Mouse (Mus musculus): ENCODE measurements around the gene Isg20l2. TPM values are rescaled to one million over a fixed set of nuclear protein-coding genes. Genes with fewer than 3 reads are reported as not detected.

Gene Isg20l2
- total and polyA plus RNA-seq, 2 experiments: 6.8 to 7.2 TPM

GRCm38 (mm10) chr3:87906981-87907857, 22.9 kb upstream of the Isg20l2 start:
- peak overlapping the region; percentile 97 for H3K9ac ChIP-seq (ENCODE audit: low read depth, low read length)
- no peaks in the 10 kb centered on the region for H3K36me3 ChIP-seq (ENCODE audit: control insufficient read depth, insufficient read depth, low read length)
- peak overlapping the region; percentile 96 for H3K4me3 ChIP-seq (ENCODE audit: insufficient read depth, low read depth, low read length)
- DNase-seq (ENCODE audit: extremely low read depth, low read depth, low spot score): peak; percentile 44
- H3K27ac ChIP-seq (replicated peaks; ENCODE audit: insufficient read depth, low read depth, low read length): peak overlapping the region; percentile 98
- H3K27me3 ChIP-seq (ENCODE audit: control insufficient read depth, insufficient read depth, low read length): no peaks in the 10 kb centered on the region
- H3K4me1 ChIP-seq (ENCODE audit: control insufficient read depth, insufficient read depth, low read length): peaks cover 26% of the 10 kb centered on the region
- H3K79me2 ChIP-seq (ENCODE audit: control insufficient read depth, insufficient read depth, low read length): peaks cover 37% of the 10 kb centered on the region
- under 1% methylated on average over 27 of the region's 27 CpGs for whole genome bisulfite sequencing
- TF ChIP-seq POLR2A (IDR thresholded peaks at IDR 0.05; ENCODE audit: extremely low read depth, insufficient read depth, low read length) (no peak), CTCF (IDR thresholded peaks at IDR 0.05; ENCODE audit: low read depth, low read length) (no peak)

DNA sequence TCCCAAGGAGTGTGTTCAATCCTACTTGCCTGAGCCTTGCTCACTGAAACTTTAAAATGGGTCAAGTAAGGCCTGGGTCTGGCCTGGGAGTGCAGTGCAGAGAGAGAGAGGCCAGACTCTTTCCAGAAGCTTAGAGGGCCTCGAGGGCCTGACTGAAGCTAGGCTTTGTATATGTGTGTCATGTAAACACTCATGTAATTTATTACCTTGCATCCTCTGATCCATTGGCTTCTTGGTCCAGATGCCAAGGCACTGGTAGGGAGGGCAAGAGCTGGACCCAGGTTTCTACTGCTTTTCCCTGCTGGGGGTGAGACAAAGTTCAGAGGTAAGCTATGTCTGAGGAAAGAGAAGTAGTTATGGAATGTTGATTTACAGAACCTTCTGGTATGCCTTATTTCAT, 22.2 kb upstream of the Isg20l2 start:
- Histone ChIP-seq H3K4me1 (ENCODE audit: control insufficient read depth, insufficient read depth, low read length) (peaks cover 26% of the 10 kb centered on the region), H3K79me2 (ENCODE audit: control insufficient read depth, insufficient read depth, low read length) (peaks cover 38% of the 10 kb centered on the region), H3K4me3 (ENCODE audit: insufficient read depth, low read depth, low read length) (peak overlapping the region; percentile 96; the same call in 1 of the 2 replicates), H3K27ac (replicated peaks; ENCODE audit: insufficient read depth, low read depth, low read length) (peak overlapping the region; percentile 98), H3K9ac (ENCODE audit: low read depth, low read length) (peak overlapping the region; percentile 97), H3K36me3 (ENCODE audit: control insufficient read depth, insufficient read depth, low read length) (no peaks in the 10 kb centered on the region; the same call in 1 of the 2 replicates), H3K27me3 (ENCODE audit: control insufficient read depth, insufficient read depth, low read length) (no peaks in the 10 kb centered on the region)
- TF ChIP-seq POLR2A (IDR thresholded peaks at IDR 0.05; ENCODE audit: extremely low read depth, insufficient read depth, low read length) (no peak), CTCF (IDR thresholded peaks at IDR 0.05; ENCODE audit: low read depth, low read length) (no peak)
- DNase-seq (ENCODE audit: extremely low read depth, low read depth, low spot score): peak; percentile 58
- WGBS: 0% methylated on average over 1 of the region's 1 CpGs

GRCm38 (mm10) chr3:87909381-87909780, 20.7 kb upstream of the Isg20l2 start:
- Histone ChIP-seq H3K27ac (replicated peaks; ENCODE audit: insufficient read depth, low read depth, low read length) (peak overlapping the region; percentile 87), H3K79me2 (ENCODE audit: control insufficient read depth, insufficient read depth, low read length) (peaks cover 41% of the 10 kb centered on the region), H3K36me3 (ENCODE audit: control insufficient read depth, insufficient read depth, low read length) (peaks cover 6% of the 10 kb centered on the region), H3K4me3 (ENCODE audit: insufficient read depth, low read depth, low read length) (no peak overlapping the region), H3K9ac (ENCODE audit: low read depth, low read length) (no peak overlapping the region; the same call in 1 of the 2 replicates), H3K4me1 (ENCODE audit: control insufficient read depth, insufficient read depth, low read length) (peaks cover 26% of the 10 kb centered on the region), H3K27me3 (ENCODE audit: control insufficient read depth, insufficient read depth, low read length) (no peaks in the 10 kb centered on the region)
- TF ChIP-seq POLR2A (IDR thresholded peaks at IDR 0.05; ENCODE audit: extremely low read depth, insufficient read depth, low read length): no peak
- no peak for TF ChIP-seq CTCF (IDR thresholded peaks at IDR 0.05; ENCODE audit: low read depth, low read length)
- DNase-seq (ENCODE audit: extremely low read depth, low read depth, low spot score): no peak
- 92% methylated on average over 2 of the region's 2 CpGs for WGBS

DNA sequence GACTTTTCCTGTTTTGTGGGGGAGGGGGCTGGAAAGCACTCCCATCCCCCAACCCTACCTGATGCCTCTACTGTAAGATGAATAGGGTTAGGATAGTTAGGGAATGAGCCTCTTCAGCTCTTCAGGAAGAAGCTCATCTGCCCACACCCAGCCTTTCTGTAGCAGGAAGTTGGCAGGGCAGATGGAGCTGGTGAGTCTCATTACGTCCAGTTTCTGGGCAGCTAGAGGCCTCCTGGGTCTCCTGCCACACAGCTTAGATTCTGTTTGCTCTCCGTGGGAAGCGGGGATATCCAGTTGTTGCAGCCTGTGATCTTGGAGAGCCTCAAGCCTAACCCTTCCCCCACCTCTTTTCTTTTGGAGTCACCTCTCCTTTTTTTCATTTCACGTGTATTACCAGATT, 20.2 kb upstream of the Isg20l2 start:
- H3K27ac ChIP-seq (replicated peaks; ENCODE audit: insufficient read depth, low read depth, low read length): peak overlapping the region; percentile 87
- 7% methylated on average over 4 of the region's 4 CpGs for WGBS
- TF ChIP-seq POLR2A (IDR thresholded peaks at IDR 0.05; ENCODE audit: extremely low read depth, insufficient read depth, low read length) (no peak), CTCF (IDR thresholded peaks at IDR 0.05; ENCODE audit: low read depth, low read length) (no peak)
- H3K27me3 ChIP-seq (ENCODE audit: control insufficient read depth, insufficient read depth, low read length): no peaks in the 10 kb centered on the region
- peak overlapping the region; percentile 14; the same call in 1 of the 2 replicates for H3K9ac ChIP-seq (ENCODE audit: low read depth, low read length)
- peaks cover 26% of the 10 kb centered on the region for H3K4me1 ChIP-seq (ENCODE audit: control insufficient read depth, insufficient read depth, low read length)
- DNase-seq (ENCODE audit: extremely low read depth, low read depth, low spot score): peak; percentile 45
- H3K4me3 ChIP-seq (ENCODE audit: insufficient read depth, low read depth, low read length): peak overlapping the region; percentile 0
- peaks cover 41% of the 10 kb centered on the region for H3K79me2 ChIP-seq (ENCODE audit: control insufficient read depth, insufficient read depth, low read length)
- peaks cover 6% of the 10 kb centered on the region for H3K36me3 ChIP-seq (ENCODE audit: control insufficient read depth, insufficient read depth, low read length)

GRCm38 (mm10) chr3:87910573-87911141, 19.5 kb upstream of the Isg20l2 start:
- H3K36me3 ChIP-seq (ENCODE audit: control insufficient read depth, insufficient read depth, low read length): peaks cover 8% of the 10 kb centered on the region
- H3K79me2 ChIP-seq (ENCODE audit: control insufficient read depth, insufficient read depth, low read length): peaks cover 41% of the 10 kb centered on the region
- peak; percentile 96 for DNase-seq (ENCODE audit: extremely low read depth, low read depth, low spot score)
- no peaks in the 10 kb centered on the region for H3K27me3 ChIP-seq (ENCODE audit: control insufficient read depth, insufficient read depth, low read length)
- peak overlapping the region; percentile 72 for H3K9ac ChIP-seq (ENCODE audit: low read depth, low read length)
- WGBS: 3% methylated on average over 12 of the region's 12 CpGs
- H3K4me3 ChIP-seq (ENCODE audit: insufficient read depth, low read depth, low read length): peak overlapping the region; percentile 58
- H3K4me1 ChIP-seq (ENCODE audit: control insufficient read depth, insufficient read depth, low read length): peaks cover 26% of the 10 kb centered on the region
- no peak for TF ChIP-seq POLR2A (IDR thresholded peaks at IDR 0.05; ENCODE audit: extremely low read depth, insufficient read depth, low read length)
- no peak for TF ChIP-seq CTCF (IDR thresholded peaks at IDR 0.05; ENCODE audit: low read depth, low read length)
- peak overlapping the region; percentile 87 for H3K27ac ChIP-seq (replicated peaks; ENCODE audit: insufficient read depth, low read depth, low read length)
